Mouse (Mus musculus) cerebellum, adult 9-11 months (tissue): ENCODE results near the gene Gcfc2.

Experiments
- DNase-seq: peaks from one replicate; pipeline ENCODE4 v3.0.0; 2022

Gene Gcfc2

DNA sequence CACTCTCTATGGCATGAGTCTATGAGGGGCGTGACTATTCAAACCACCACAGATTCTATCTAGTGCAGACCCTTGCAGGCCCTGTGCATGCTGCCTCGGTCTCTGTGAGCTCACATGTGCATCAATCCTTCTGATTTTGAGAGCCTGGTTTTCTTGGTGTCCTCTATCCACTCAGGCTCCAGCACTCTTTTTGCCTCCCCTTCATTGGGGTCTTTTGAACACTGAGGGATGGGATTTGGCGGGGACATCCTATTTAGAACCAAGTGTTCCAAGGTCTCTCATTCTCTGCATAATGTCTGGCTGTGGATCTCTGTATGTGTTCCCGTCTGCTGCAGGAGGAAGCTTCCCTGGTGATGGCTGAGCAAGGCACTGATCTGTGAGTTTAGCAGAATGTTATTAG is 55.8 kb downstream of the Gcfc2 start:
- DNase-seq, result no peak

DNA sequence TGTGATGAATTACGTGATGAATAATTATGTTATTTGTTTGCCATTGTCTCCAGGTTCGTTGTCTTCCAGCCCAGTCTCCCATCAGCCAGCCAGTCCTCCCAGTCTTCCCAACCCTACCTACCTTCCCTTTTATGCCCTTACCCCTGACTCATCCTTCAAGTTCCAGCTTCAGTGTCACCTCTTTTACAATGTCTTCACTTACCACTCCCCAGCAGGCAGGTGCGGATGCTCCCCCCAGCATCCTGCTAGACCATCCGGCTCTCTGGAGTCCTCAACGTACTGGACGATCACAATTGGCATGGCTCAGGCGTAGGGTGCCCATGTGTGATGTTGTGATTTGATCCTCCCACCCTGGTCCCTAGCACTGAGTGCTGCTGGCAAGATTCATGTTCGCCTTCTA is 62.7 kb downstream of the Gcfc2 start:
- DNase-seq, result no peak

DNA sequence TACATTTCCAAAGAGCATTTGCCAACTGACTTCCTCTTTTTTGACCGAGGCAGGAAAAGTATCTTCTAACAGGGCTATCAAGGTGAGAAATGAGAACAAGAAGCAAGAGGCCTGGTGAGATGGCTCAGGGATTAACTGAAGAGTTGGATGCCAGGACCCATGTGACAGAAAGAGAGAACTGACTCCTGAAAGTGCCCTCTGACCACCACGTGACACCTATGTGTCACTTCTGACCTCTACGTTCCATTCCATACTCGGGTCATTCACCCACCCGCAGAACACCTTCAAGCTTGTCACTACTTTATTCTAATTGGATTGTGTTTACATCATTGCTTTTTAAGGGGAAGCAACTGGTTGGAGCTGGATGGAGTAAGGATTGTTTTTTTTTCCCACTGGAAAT is 63.1 kb downstream of the Gcfc2 start:
- no peak for DNase-seq

DNA sequence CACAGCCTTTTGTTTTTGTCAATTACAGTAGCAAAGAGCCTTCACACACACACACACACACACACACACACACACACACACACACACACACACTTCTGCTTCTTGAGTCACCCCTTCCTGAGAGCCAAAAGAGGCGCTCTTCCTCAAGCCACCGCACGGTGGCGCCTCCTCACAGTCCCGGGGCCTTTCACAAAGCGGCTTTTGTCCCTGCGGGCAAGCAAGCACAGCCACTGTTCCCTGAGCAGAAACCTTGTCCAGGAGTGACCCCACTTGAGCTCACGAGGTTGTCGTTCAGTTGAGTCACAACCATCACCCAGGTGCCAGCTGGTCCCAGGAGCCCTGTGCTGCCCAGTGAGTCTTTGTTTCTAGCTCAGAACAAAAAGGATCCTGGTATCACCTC is 63.5 kb downstream of the Gcfc2 start:
- DNase-seq, result peak; percentile 48

DNA sequence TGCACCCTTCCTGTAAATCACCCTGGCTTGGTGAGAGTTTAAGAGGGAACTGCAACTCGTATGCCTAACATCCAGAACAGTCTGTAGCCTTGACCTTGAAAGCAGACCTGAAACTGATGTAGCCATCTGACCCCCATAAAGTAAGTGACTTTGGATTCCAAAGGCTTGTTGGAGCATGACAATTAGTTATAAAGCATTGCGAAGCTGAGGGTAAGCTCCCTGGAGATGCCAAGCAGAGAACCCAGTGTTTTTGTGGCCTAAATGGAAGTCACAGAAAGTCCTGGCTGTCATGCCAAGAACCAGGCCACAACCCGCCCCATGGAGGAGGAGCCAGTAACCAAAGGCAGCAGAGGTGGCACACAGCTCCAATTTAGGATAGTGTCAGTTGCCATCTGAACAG is 64.1 kb downstream of the Gcfc2 start:
- DNase-seq, result peak; percentile 54

DNA sequence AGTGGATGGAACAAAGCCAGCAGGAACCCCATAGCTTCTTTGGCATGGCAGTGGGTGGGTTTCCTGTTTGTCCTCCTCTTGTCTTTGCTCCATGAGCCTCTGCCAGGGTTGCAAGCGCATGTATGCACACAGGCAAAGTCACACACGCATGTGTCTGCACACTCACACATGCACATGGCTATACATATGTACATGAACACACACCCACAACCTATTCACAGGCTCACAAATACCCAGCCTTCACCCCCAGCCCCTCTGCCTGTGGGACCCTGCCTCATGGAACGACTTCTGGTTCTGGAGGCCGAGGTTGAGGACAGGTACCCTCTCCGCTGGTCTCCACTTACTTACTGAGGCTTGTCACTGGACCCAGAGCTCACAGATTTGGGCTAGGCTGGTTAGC is 64.9 kb downstream of the Gcfc2 start:
- no peak for DNase-seq

DNA sequence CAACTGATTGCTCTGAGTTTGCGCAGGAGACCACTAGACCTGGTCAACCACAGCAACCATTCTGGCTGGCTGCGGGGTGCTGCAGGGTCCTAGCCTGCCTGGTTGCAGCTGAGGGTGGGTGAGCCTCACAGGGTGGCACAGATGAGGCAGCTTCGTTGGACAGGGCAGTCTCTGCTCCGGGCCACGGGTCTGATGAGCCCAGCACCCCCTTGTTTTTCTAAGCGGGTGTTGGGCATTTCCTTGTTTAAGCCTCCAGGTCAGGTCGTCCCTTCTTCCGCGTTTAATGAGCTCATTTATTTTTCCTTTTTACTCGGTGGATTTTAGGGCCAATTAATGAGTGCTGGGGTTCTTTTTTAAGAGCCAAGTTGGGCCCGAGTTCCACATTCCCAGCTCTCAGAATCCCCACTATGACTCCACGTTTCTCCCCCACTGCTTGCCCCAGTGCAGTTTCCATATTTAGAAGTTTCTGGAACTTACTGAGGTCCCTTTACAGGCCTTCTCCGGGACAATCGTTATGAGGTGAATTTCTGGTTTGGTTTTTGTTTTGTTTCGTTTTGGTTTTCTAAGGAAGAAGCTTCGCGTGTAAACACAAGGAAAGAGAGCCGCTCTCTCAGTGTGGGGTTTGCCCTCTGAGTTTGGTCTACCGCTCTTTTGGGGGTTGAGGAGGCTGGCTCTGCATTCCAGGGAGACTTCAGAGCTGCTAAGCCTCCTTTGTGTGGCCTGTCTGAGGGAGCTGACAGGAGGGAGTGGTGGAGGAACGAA is 66.8 kb downstream of the Gcfc2 start:
- no peak for DNase-seq
